Mouse (Mus musculus): ENCODE measurements at regions not wholly inside any gene's neighbourhood (a gene's known extent, or its start where the extent isn't known, plus 50 kb on each side); places are given as distances from the start of the nearest gene placed in this dataset.

- Histone ChIP-seq H3K4me1 (no peaks in the 10 kb centered on the region), H3K27ac (replicated peaks) (no peak overlapping the region), H3K4me3 (replicated peaks) (no peak overlapping the region), H3K4me2 (no peak overlapping the region), H3K9me3 (replicated peaks) (no peaks in the 10 kb centered on the region), H3K27me3 (replicated peaks) (no peaks in the 10 kb centered on the region), H3K9ac (replicated peaks) (no peak overlapping the region), H3K36me3 (no peaks in the 10 kb centered on the region)
- ATAC-seq (ENCODE audit: low FRiP score): no peak
- 90% methylated on average over 6 of the region's 6 CpGs for WGBS
Measured at GRCm38 (mm10) chr1:136754286-136754685, 129.6 kb downstream of the Zfp281 start.

GRCm38 (mm10) chr1:136758730-136759129 lies 134.0 kb downstream of the Zfp281 start:
- WGBS: 69% methylated on average over 10 of the region's 10 CpGs

GRCm38 (mm10) chr1:136759164-136759563 lies 134.5 kb downstream of the Zfp281 start:
- no peak overlapping the region for H3K9ac ChIP-seq (replicated peaks)
- H3K27me3 ChIP-seq (replicated peaks): no peaks in the 10 kb centered on the region
- no peak overlapping the region for H3K4me3 ChIP-seq (replicated peaks)
- no peak for ATAC-seq (ENCODE audit: low FRiP score)
- no peak overlapping the region for H3K4me2 ChIP-seq
- no peaks in the 10 kb centered on the region for H3K36me3 ChIP-seq
- H3K4me1 ChIP-seq: no peaks in the 10 kb centered on the region
- H3K27ac ChIP-seq (replicated peaks): no peak overlapping the region
- WGBS: 75% methylated on average over 4 of the region's 4 CpGs
- 0 out of 2 replicates have a peak, but pooled peaks cover 3% of the 10 kb centered on the region for H3K9me3 ChIP-seq (replicated peaks)

More at GRCm38 (mm10) chr1:136758730-136759129, 134.0 kb downstream of the Zfp281 start:
- Histone ChIP-seq H3K27me3 (replicated peaks) (no peaks in the 10 kb centered on the region), H3K9me3 (replicated peaks) (0 out of 2 replicates have a peak, but pooled peaks cover 3% of the 10 kb centered on the region), H3K9ac (replicated peaks) (no peak overlapping the region), H3K4me2 (no peak overlapping the region), H3K4me1 (no peaks in the 10 kb centered on the region), H3K27ac (replicated peaks) (no peak overlapping the region), H3K4me3 (replicated peaks) (no peak overlapping the region), H3K36me3 (no peaks in the 10 kb centered on the region)
- no peak for ATAC-seq (ENCODE audit: low FRiP score)

GRCm38 (mm10) chr1:136761467-136761866 lies 136.8 kb downstream of the Zfp281 start:
- 75% methylated on average over 4 of the region's 4 CpGs for WGBS
- H3K4me1 ChIP-seq: no peaks in the 10 kb centered on the region
- no peak for ATAC-seq (ENCODE audit: low FRiP score)

GRCm38 (mm10) chr1:136768969-136769401 lies 144.3 kb downstream of the Zfp281 start:
- Histone ChIP-seq H3K9ac (replicated peaks) (no peak overlapping the region), H3K27ac (replicated peaks) (no peak overlapping the region), H3K36me3 (no peaks in the 10 kb centered on the region), H3K4me1 (peaks cover 12% of the 10 kb centered on the region), H3K9me3 (replicated peaks) (no peaks in the 10 kb centered on the region), H3K4me3 (replicated peaks) (no peak overlapping the region), H3K27me3 (replicated peaks) (no peaks in the 10 kb centered on the region), H3K4me2 (peak overlapping the region; percentile 41)
- no peak for ATAC-seq (ENCODE audit: low FRiP score)
- WGBS: 1% methylated on average over 10 of the region's 10 CpGs

More at GRCm38 (mm10) chr1:136761467-136761866, 136.8 kb downstream of the Zfp281 start:
- Histone ChIP-seq H3K27ac (replicated peaks) (no peak overlapping the region), H3K9ac (replicated peaks) (no peak overlapping the region), H3K9me3 (replicated peaks) (0 out of 2 replicates have a peak, but pooled peaks cover 3% of the 10 kb centered on the region), H3K27me3 (replicated peaks) (no peaks in the 10 kb centered on the region), H3K4me2 (no peak overlapping the region), H3K36me3 (no peaks in the 10 kb centered on the region), H3K4me3 (replicated peaks) (no peak overlapping the region)

- Histone ChIP-seq H3K36me3 (no peaks in the 10 kb centered on the region), H3K4me3 (replicated peaks) (no peak overlapping the region), H3K27me3 (replicated peaks) (peaks cover 3% of the 10 kb centered on the region; the same call in 1 of the 2 replicates), H3K9me3 (replicated peaks) (no peaks in the 10 kb centered on the region), H3K9ac (replicated peaks) (no peak overlapping the region), H3K27ac (replicated peaks) (no peak overlapping the region), H3K4me1 (peaks cover 26% of the 10 kb centered on the region), H3K4me2 (no peak overlapping the region)
- ATAC-seq (ENCODE audit: low FRiP score): no peak
- 92% methylated on average over 6 of the region's 6 CpGs for WGBS
Measured at GRCm38 (mm10) chr1:136773743-136774142, 149.0 kb downstream of the Zfp281 start.

- H3K4me3 ChIP-seq (replicated peaks): no peak overlapping the region
- H3K4me1 ChIP-seq: peaks cover 20% of the 10 kb centered on the region
- H3K4me2 ChIP-seq: peak overlapping the region; percentile 25; the same call in 1 of the 2 replicates
- H3K9ac ChIP-seq (replicated peaks): no peak overlapping the region
- H3K27ac ChIP-seq (replicated peaks): no peak overlapping the region
- no peaks in the 10 kb centered on the region for H3K9me3 ChIP-seq (replicated peaks)
- H3K36me3 ChIP-seq: no peaks in the 10 kb centered on the region
- H3K27me3 ChIP-seq (replicated peaks): peaks cover 8% of the 10 kb centered on the region
- ATAC-seq (ENCODE audit: low FRiP score): no peak
- 20% methylated on average over 17 of the region's 17 CpGs for WGBS
Measured at GRCm38 (mm10) chr1:136776211-136776610, 151.5 kb downstream of the Zfp281 start.

GRCm38 (mm10) chr1:136777263-136777980 lies 152.7 kb downstream of the Zfp281 start:
- Histone ChIP-seq H3K9ac (replicated peaks) (no peak overlapping the region), H3K36me3 (no peaks in the 10 kb centered on the region), H3K27ac (replicated peaks) (no peak overlapping the region), H3K4me1 (peaks cover 32% of the 10 kb centered on the region), H3K4me3 (replicated peaks) (0 out of 2 replicates have a peak overlapping the region, but pooled peaks have one; percentile 10), H3K27me3 (replicated peaks) (peaks cover 8% of the 10 kb centered on the region), H3K4me2 (peak overlapping the region; percentile 46), H3K9me3 (replicated peaks) (no peaks in the 10 kb centered on the region)
- ATAC-seq (ENCODE audit: low FRiP score): no peak
- 11% methylated on average over 20 of the region's 20 CpGs for WGBS

GRCm38 (mm10) chr1:136779384-136779783 lies 154.7 kb downstream of the Zfp281 start:
- H3K9ac ChIP-seq (replicated peaks): no peak overlapping the region
- no peak overlapping the region for H3K4me3 ChIP-seq (replicated peaks)
- H3K4me2 ChIP-seq: no peak overlapping the region
- no peak for ATAC-seq (ENCODE audit: low FRiP score)
- no peaks in the 10 kb centered on the region for H3K9me3 ChIP-seq (replicated peaks)
- WGBS: 82% methylated on average over 8 of the region's 8 CpGs
- H3K27ac ChIP-seq (replicated peaks): no peak overlapping the region
- peaks cover 36% of the 10 kb centered on the region for H3K4me1 ChIP-seq
- peaks cover 8% of the 10 kb centered on the region for H3K27me3 ChIP-seq (replicated peaks)
- no peaks in the 10 kb centered on the region for H3K36me3 ChIP-seq

GRCm38 (mm10) chr1:136781561-136782025 lies 156.9 kb downstream of the Zfp281 start:
- H3K4me1 ChIP-seq: peaks cover 30% of the 10 kb centered on the region
- H3K27ac ChIP-seq (replicated peaks): no peak overlapping the region
- no peaks in the 10 kb centered on the region for H3K9me3 ChIP-seq (replicated peaks)
- H3K9ac ChIP-seq (replicated peaks): peak overlapping the region; percentile 27; the same call in 1 of the 2 replicates
- ATAC-seq (ENCODE audit: low FRiP score): peak; percentile 63
- peak overlapping the region; percentile 57 for H3K4me2 ChIP-seq
- no peaks in the 10 kb centered on the region for H3K36me3 ChIP-seq
- WGBS: 12% methylated on average over 18 of the region's 18 CpGs
- H3K4me3 ChIP-seq (replicated peaks): peak overlapping the region; percentile 36
- H3K27me3 ChIP-seq (replicated peaks): peaks cover 8% of the 10 kb centered on the region

- Histone ChIP-seq H3K4me1 (peaks cover 24% of the 10 kb centered on the region), H3K36me3 (no peaks in the 10 kb centered on the region), H3K4me2 (peak overlapping the region; percentile 57), H3K4me3 (replicated peaks) (peak overlapping the region; percentile 36), H3K27ac (replicated peaks) (no peak overlapping the region), H3K9ac (replicated peaks) (no peak overlapping the region), H3K27me3 (replicated peaks) (peaks cover 8% of the 10 kb centered on the region), H3K9me3 (replicated peaks) (no peaks in the 10 kb centered on the region)
- peak; percentile 45; the same call in 1 of the 2 replicates for ATAC-seq (ENCODE audit: low FRiP score)
- 3% methylated on average over 10 of the region's 10 CpGs for WGBS
Measured at GRCm38 (mm10) chr1:136782261-136782660, 157.6 kb downstream of the Zfp281 start.

GRCm38 (mm10) chr1:136784178-136784577 lies 159.5 kb downstream of the Zfp281 start:
- peaks cover 4% of the 10 kb centered on the region; the same call in 1 of the 2 replicates for H3K27me3 ChIP-seq (replicated peaks)
- ATAC-seq (ENCODE audit: low FRiP score): no peak
- no peak overlapping the region for H3K4me2 ChIP-seq
- H3K4me1 ChIP-seq: peaks cover 17% of the 10 kb centered on the region
- no peak overlapping the region for H3K4me3 ChIP-seq (replicated peaks)
- no peaks in the 10 kb centered on the region for H3K36me3 ChIP-seq
- H3K9ac ChIP-seq (replicated peaks): no peak overlapping the region
- WGBS: 61% methylated on average over 9 of the region's 9 CpGs
- no peaks in the 10 kb centered on the region for H3K9me3 ChIP-seq (replicated peaks)
- H3K27ac ChIP-seq (replicated peaks): no peak overlapping the region

Data from neural tube, embryonic 15.5 days (tissue).